Mouse (Mus musculus) stomach, embryonic 16.5 days (tissue): ENCODE results near the gene Gm12166. TPM values are rescaled to one million over a fixed set of nuclear protein-coding genes. Genes with fewer than 3 reads are reported as not detected.

ENCODE experiments used
- ATAC-seq: fragments of 200-750 bp; cut with Nextera tagmentation; 2 replicates; pipeline ENCODE4 v1.8.0; 2017; ENCODE audit warnings: moderate number of reproducible peaks, moderate TSS enrichment; ENCODE audit not compliant: insufficient read depth, low FRiP score
- H3K27ac ChIP-seq: fragments of 300-500 bp; sonication (generic); 2 replicates; pipeline ENCODE4 v1.5.1; 2014; ENCODE audit warnings: low read length
- H3K27me3 ChIP-seq: fragments of 300-500 bp; sonication (generic); 2 replicates; pipeline ENCODE4 v1.6.1; 2014; ENCODE audit warnings: low read length, control low read depth, mixed read lengths; ENCODE audit not compliant: control insufficient read depth, insufficient read depth
- H3K36me3 ChIP-seq: fragments of 300-500 bp; sonication (generic); 2 replicates; pipeline ENCODE4 v1.6.1; 2014; ENCODE audit warnings: low read length; ENCODE audit not compliant: control insufficient read depth, insufficient read depth
- H3K4me1 ChIP-seq: fragments of 300-500 bp; sonication (generic); 2 replicates; pipeline ENCODE4 v1.6.1; 2014; ENCODE audit warnings: low read length, control low read depth, mixed read lengths; ENCODE audit not compliant: control insufficient read depth, insufficient read depth
- H3K4me2 ChIP-seq: fragments of 300-500 bp; sonication (generic); 2 replicates; pipeline ENCODE4 v1.6.1; 2014; ENCODE audit warnings: low read depth, low read length, mixed read lengths
- H3K4me3 ChIP-seq: fragments of 300-500 bp; sonication (generic); replicated peaks from 2 replicates; pipeline ENCODE4 v1.5.1; 2014; ENCODE audit warnings: mild to moderate bottlenecking, low read length
- H3K9ac ChIP-seq: fragments of 300-500 bp; sonication (generic); 2 replicates; pipeline ENCODE4 v1.6.1; 2014; ENCODE audit warnings: low read length
- H3K9me3 ChIP-seq: fragments of 300-500 bp; sonication (generic); replicated peaks from 2 replicates; pipeline ENCODE4 v1.6.1; 2016; ENCODE audit warnings: low read length, control low read depth; ENCODE audit not compliant: control insufficient read depth
- WGBS: fragments of 180-500 bp; shearing (Covaris S2); extraction: QIAGEN DNeasy Blood & Tissue Kit; methylation state at CpG from one replicate; pipeline ENCODE4 v1.1.7; 2014; 5-methylcytosine and 5-hydroxymethylcytosine counted together
- polyA plus RNA-seq: library from polyadenylated mRNA; unstranded; fragments of >200 nt; fragmentation: Nextera tagmentation; extraction: Ambion mirVana; gene quantifications from 2 replicates; pipeline ENCODE4 v1.2.1, GENCODE M21; 2015

Gene Gm12166
- polyA plus RNA-seq, 1 experiment from 2014 or later = 4.7 TPM

GRCm38 (mm10) chr11:46047264-46047663, 4.9 kb downstream of the Gm12166 start:
- Histone ChIP-seq H3K4me2 (no peak overlapping the region), H3K27ac (no peak overlapping the region), H3K4me3 (no peak overlapping the region), H3K9me3 (no peaks in the 10 kb centered on the region), H3K36me3 (no peaks in the 10 kb centered on the region), H3K4me1 (no peaks in the 10 kb centered on the region), H3K27me3 (no peaks in the 10 kb centered on the region), H3K9ac (no peak overlapping the region)
- ATAC-seq = no peak
- WGBS = 81% methylated on average over 3 of the region's 3 CpGs

- WGBS = 89% methylated on average over 5 of the region's 5 CpGs
Measured at GRCm38 (mm10) chr11:46044781-46045180, 7.3 kb downstream of the Gm12166 start.

GRCm38 (mm10) chr11:46041607-46042267, 10.4 kb downstream of the Gm12166 start:
- WGBS = 63% methylated on average over 12 of the region's 12 CpGs
- H3K36me3 ChIP-seq = no peaks in the 10 kb centered on the region
- no peak overlapping the region for H3K4me3 ChIP-seq
- 0 out of 2 replicates have a peak, but pooled peaks cover 3% of the 10 kb centered on the region for H3K4me1 ChIP-seq
- H3K9me3 ChIP-seq = no peaks in the 10 kb centered on the region
- no peak overlapping the region for H3K9ac ChIP-seq
- H3K27ac ChIP-seq = no peak overlapping the region
- H3K27me3 ChIP-seq = no peaks in the 10 kb centered on the region
- ATAC-seq = no peak
- H3K4me2 ChIP-seq = no peak overlapping the region

More at GRCm38 (mm10) chr11:46044781-46045180, 7.3 kb downstream of the Gm12166 start:
- no peak overlapping the region for H3K4me3 ChIP-seq
- H3K9ac ChIP-seq = no peak overlapping the region
- H3K4me1 ChIP-seq = no peaks in the 10 kb centered on the region
- no peaks in the 10 kb centered on the region for H3K27me3 ChIP-seq
- no peak overlapping the region for H3K4me2 ChIP-seq
- ATAC-seq = no peak
- no peaks in the 10 kb centered on the region for H3K9me3 ChIP-seq
- H3K36me3 ChIP-seq = no peaks in the 10 kb centered on the region
- no peak overlapping the region for H3K27ac ChIP-seq

DNA sequence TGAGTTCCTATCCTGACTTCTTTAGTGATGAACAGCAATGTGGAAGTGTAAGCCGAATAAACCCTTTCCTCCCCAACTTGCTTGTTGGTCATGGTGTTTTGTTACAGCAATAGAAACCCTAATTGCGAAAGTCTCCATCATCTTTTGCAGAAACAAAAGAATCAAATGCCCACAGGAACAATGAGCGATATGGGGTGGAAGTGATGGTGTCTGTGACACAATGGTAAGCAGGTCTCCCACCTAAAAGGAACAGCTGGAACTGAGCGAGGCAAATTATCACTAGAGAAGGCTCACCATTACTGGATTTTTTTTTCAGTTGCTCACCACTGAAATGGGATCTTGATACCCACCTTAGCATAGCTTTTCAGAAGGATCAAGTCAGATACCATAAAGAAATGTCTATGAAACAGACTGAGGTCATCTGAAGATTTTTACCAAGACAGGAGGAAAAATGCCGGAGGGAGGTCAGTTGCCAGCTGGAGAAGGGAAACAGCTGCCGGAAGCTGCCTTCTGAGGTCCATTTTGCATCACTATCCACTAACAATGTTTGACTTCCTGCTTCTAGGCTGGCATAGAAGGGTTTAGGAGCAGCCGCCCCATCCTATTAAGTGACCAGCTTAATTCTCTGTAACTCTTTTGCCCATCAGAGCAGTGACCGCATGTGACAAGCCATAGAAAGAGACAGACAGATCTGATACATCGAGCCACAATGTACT, 11.1 kb downstream of the Gm12166 start:
- no peaks in the 10 kb centered on the region for H3K36me3 ChIP-seq
- ATAC-seq = no peak
- H3K4me3 ChIP-seq = no peak overlapping the region
- no peak overlapping the region for H3K4me2 ChIP-seq
- no peaks in the 10 kb centered on the region for H3K27me3 ChIP-seq
- no peaks in the 10 kb centered on the region for H3K9me3 ChIP-seq
- 0 out of 2 replicates have a peak, but pooled peaks cover 3% of the 10 kb centered on the region for H3K4me1 ChIP-seq
- 74% methylated on average over 9 of the region's 9 CpGs for WGBS
- no peak overlapping the region for H3K27ac ChIP-seq
- no peak overlapping the region for H3K9ac ChIP-seq

GRCm38 (mm10) chr11:46039335-46039734, 12.8 kb downstream of the Gm12166 start:
- H3K4me3 ChIP-seq = no peak overlapping the region
- no peak overlapping the region for H3K9ac ChIP-seq
- H3K27me3 ChIP-seq = no peaks in the 10 kb centered on the region
- H3K9me3 ChIP-seq = no peaks in the 10 kb centered on the region
- 0 out of 2 replicates have a peak, but pooled peaks cover 3% of the 10 kb centered on the region for H3K4me1 ChIP-seq
- ATAC-seq = no peak
- no peaks in the 10 kb centered on the region for H3K36me3 ChIP-seq
- WGBS = 60% methylated on average over 11 of the region's 11 CpGs
- H3K4me2 ChIP-seq = no peak overlapping the region
- no peak overlapping the region for H3K27ac ChIP-seq

- WGBS = 60% methylated on average over 15 of the region's 15 CpGs
- Histone ChIP-seq H3K36me3 (no peaks in the 10 kb centered on the region), H3K4me2 (no peak overlapping the region), H3K27ac (no peak overlapping the region), H3K9ac (no peak overlapping the region), H3K4me1 (0 out of 2 replicates have a peak, but pooled peaks cover 3% of the 10 kb centered on the region), H3K9me3 (no peaks in the 10 kb centered on the region), H3K27me3 (no peaks in the 10 kb centered on the region), H3K4me3 (no peak overlapping the region)
- ATAC-seq = no peak
Measured at GRCm38 (mm10) chr11:46038901-46039300, 13.2 kb downstream of the Gm12166 start.

GRCm38 (mm10) chr11:46036374-46036773, 15.7 kb downstream of the Gm12166 start:
- Histone ChIP-seq H3K9ac (no peak overlapping the region), H3K4me2 (no peak overlapping the region), H3K4me3 (no peak overlapping the region), H3K27ac (no peak overlapping the region), H3K4me1 (0 out of 2 replicates have a peak, but pooled peaks cover 3% of the 10 kb centered on the region), H3K27me3 (no peaks in the 10 kb centered on the region), H3K36me3 (no peaks in the 10 kb centered on the region), H3K9me3 (no peaks in the 10 kb centered on the region)
- ATAC-seq = no peak
- WGBS = 89% methylated on average over 10 of the region's 10 CpGs

DNA sequence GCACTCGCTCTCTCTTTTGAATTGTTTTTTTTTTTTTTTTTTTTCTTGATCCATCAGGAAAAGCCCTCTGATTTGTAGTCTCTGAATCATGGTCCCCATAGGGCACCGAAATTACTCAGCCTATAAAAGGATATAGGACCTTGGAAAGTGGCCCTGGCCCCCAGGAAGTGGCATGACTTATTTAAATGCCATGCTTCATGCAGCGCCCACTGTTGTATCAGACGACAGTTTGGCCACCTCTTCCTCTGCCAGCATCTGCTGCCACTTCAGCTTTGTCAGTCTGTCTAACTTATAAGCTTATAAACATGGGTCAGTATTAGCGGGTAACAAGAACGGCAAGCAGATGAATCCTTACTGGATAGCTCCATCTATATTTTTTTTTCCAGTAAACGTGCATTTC, 19.2 kb downstream of the Gm12166 start:
- ATAC-seq = no peak
- 87% methylated on average over 7 of the region's 7 CpGs for WGBS
- no peaks in the 10 kb centered on the region for H3K9me3 ChIP-seq
- H3K36me3 ChIP-seq = no peaks in the 10 kb centered on the region
- no peaks in the 10 kb centered on the region for H3K4me1 ChIP-seq
- no peak overlapping the region for H3K27ac ChIP-seq
- H3K9ac ChIP-seq = no peak overlapping the region
- H3K27me3 ChIP-seq = no peaks in the 10 kb centered on the region
- H3K4me3 ChIP-seq = no peak overlapping the region
- H3K4me2 ChIP-seq = no peak overlapping the region

- Histone ChIP-seq H3K27ac (no peak overlapping the region), H3K27me3 (no peaks in the 10 kb centered on the region), H3K9ac (no peak overlapping the region), H3K4me2 (no peak overlapping the region), H3K4me3 (no peak overlapping the region), H3K9me3 (no peaks in the 10 kb centered on the region), H3K36me3 (no peaks in the 10 kb centered on the region), H3K4me1 (no peaks in the 10 kb centered on the region)
- ATAC-seq = no peak
- 60% methylated on average over 3 of the region's 3 CpGs for WGBS
Measured at GRCm38 (mm10) chr11:46031470-46031869, 20.7 kb downstream of the Gm12166 start.
